Mouse (Mus musculus): Measurements from ENCODE around the gene 4931428F04Rik. TPM values are rescaled to one million over a fixed set of nuclear protein-coding genes. Genes with fewer than 3 reads are reported as not detected.

4931428F04Rik gene
- polyA plus RNA-seq, 1 experiment from 2014 or later: 50.8 TPM

DNA sequence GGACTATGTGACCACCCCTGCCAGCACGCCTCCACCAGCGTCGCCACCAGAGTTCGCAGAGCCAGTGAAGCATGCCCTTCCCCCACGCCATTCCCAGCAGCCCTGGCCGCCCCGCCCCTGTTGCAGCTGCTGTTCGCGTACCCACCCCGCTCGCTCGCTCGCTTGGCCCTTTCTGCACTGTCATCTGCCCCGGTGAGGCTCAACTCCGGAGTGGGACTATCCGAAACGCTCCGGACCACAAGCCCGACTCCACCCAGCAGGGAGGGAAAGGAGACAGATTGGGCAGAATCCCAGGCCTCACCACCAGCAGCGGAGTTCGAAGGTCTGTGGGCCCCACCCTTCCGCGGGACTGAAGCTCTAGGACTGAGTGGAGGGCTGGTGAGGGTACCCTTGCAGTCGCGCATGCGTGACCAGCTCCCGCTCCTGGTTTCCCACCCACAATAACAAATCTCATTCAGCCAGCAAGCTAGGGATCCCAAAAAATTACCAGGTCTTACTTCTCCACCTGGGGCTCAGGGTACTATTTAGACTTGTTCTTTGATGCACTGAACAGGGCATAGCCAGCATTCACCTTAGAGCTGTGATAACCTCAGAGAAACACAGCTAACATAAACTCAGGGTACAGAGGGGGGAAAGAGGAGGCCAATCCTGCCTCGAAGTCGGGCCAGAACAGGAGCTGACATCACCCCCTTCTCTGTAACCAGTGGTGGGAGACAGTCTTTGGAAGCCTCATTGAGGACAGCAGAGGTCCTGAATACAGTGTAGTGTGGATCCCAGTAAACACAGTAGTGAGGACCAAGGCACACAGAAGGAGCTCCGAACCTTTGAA, 13.2 kb downstream of the 4931428F04Rik start:
- Histone ChIP-seq H3K4me2 (ENCODE audit: low read depth) (peak overlapping the region; percentile 63), H3K4me1 (ENCODE audit: control insufficient read depth, insufficient read depth, low read length) (0 out of 2 replicates have a peak, but pooled peaks cover 2% of the 10 kb centered on the region), H3K9ac (ENCODE audit: low read length) (peak overlapping the region; percentile 53), H3K9me3 (ENCODE audit: control insufficient read depth, low read length) (no peaks in the 10 kb centered on the region), H3K4me3 (ENCODE audit: low read depth, low read length) (peak overlapping the region; percentile 36), H3K36me3 (ENCODE audit: control insufficient read depth, insufficient read depth, low read length) (no peaks in the 10 kb centered on the region), H3K27ac (ENCODE audit: low read depth, low read length) (no peak overlapping the region), H3K27me3 (ENCODE audit: control insufficient read depth, insufficient read depth, low read length) (peaks cover 90% of the 10 kb centered on the region)
- WGBS: 3% methylated on average over 30 of the region's 30 CpGs
- ATAC-seq (ENCODE audit: insufficient read depth, low FRiP score, low TSS enrichment) (peak; percentile 60), DNase-seq (ENCODE audit: low spot score) (peak; percentile 72)

DNA sequence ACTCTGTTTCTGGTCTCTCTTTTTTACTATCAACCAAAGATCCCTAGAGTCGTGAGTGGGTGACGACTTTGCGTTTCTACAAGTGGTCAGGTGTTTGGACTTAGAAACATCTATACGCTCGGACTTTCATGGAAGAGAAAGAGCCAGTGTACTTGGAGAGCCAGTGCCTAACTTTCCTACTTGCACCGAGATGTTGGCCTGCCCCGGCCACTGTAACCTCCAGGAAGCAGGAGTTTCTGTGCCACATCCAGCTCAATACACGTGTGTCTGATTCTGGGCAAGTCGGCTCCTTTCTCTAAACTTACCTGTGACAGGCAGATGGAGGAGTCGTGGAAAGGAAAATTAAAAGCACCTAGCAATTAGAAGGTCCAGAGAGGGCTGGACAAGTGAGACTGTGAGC, 13.8 kb downstream of the 4931428F04Rik start, which contains the start of gene Nol3:
TSS of gene Nol3 (plus strand) at position 301 of the 400 bp plus-strand sequence.
- peak within 1 kb of the TSS; percentile 63 for H3K4me2 ChIP-seq (ENCODE audit: low read depth)
- 6% methylated on average over 10 of the region's 10 CpGs for WGBS
- 0 out of 2 replicates have a peak, but pooled peaks cover 2% of the 10 kb centered on the region for H3K4me1 ChIP-seq (ENCODE audit: control insufficient read depth, insufficient read depth, low read length)
- no peaks in the 10 kb centered on the region for H3K36me3 ChIP-seq (ENCODE audit: control insufficient read depth, insufficient read depth, low read length)
- ATAC-seq (ENCODE audit: insufficient read depth, low FRiP score, low TSS enrichment) (no peak), DNase-seq (ENCODE audit: low spot score) (no peak)
- H3K27me3 ChIP-seq (ENCODE audit: control insufficient read depth, insufficient read depth, low read length): peaks cover 96% of the 10 kb centered on the region
- H3K9me3 ChIP-seq (ENCODE audit: control insufficient read depth, low read length): no peaks in the 10 kb centered on the region
- H3K9ac ChIP-seq (ENCODE audit: low read length): peak within 1 kb of the TSS; percentile 53
- peak within 1 kb of the TSS; percentile 36 for H3K4me3 ChIP-seq (ENCODE audit: low read depth, low read length)
- H3K27ac ChIP-seq (ENCODE audit: low read depth, low read length): no peak within 1 kb of the TSS

DNA sequence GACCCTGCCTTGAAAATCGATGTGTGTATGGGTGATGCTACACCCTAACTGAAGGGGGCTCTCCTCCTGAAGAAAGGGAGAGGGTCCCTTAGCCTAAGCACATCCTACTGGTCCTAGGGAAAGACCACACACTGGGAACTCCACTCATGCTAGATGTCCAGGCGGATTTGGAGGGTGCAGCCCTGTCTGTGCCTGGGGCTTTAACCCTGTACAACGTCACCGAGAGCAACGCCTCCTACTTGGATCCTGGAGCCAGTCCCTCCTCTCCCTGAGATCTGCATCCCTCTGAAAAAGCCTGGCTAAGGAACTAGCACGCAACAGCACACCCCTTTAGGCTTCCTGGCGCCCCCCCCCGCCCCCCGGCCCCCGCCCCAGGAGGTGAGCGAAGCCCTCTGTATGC, 14.3 kb downstream of the 4931428F04Rik start:
- 0 out of 2 replicates have a peak, but pooled peaks cover 2% of the 10 kb centered on the region for H3K4me1 ChIP-seq (ENCODE audit: control insufficient read depth, insufficient read depth, low read length)
- no peaks in the 10 kb centered on the region for H3K36me3 ChIP-seq (ENCODE audit: control insufficient read depth, insufficient read depth, low read length)
- peak overlapping the region; percentile 3; the same call in 1 of the 2 replicates for H3K4me2 ChIP-seq (ENCODE audit: low read depth)
- H3K9ac ChIP-seq (ENCODE audit: low read length): no peak overlapping the region
- no peak overlapping the region for H3K27ac ChIP-seq (ENCODE audit: low read depth, low read length)
- H3K27me3 ChIP-seq (ENCODE audit: control insufficient read depth, insufficient read depth, low read length): peaks cover 98% of the 10 kb centered on the region
- DNase-seq (ENCODE audit: low spot score): no peak
- no peak for ATAC-seq (ENCODE audit: insufficient read depth, low FRiP score, low TSS enrichment)
- H3K4me3 ChIP-seq (ENCODE audit: low read depth, low read length): no peak overlapping the region
- 6% methylated on average over 11 of the region's 11 CpGs for WGBS
- H3K9me3 ChIP-seq (ENCODE audit: control insufficient read depth, low read length): no peaks in the 10 kb centered on the region

DNA sequence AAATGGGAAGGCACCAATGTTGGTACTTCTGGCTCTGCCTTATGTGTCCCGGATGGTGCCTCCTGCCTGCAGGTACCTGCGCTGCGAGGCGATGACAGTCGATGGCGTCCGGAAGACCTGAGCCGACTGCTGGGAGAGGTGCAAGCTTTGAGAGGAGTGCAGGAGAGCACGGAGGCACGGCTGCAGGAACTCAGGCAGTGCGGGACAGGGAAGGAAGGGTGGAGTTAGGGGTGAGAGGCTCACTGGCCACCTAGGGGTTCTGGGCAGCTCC, 18.8 kb downstream of the 4931428F04Rik start:
- WGBS: 3% methylated on average over 11 of the region's 11 CpGs
- H3K4me1 ChIP-seq (ENCODE audit: control insufficient read depth, insufficient read depth, low read length): peaks cover 10% of the 10 kb centered on the region; the same call in 1 of the 2 replicates
- H3K9ac ChIP-seq (ENCODE audit: low read length): no peak overlapping the region

DNA sequence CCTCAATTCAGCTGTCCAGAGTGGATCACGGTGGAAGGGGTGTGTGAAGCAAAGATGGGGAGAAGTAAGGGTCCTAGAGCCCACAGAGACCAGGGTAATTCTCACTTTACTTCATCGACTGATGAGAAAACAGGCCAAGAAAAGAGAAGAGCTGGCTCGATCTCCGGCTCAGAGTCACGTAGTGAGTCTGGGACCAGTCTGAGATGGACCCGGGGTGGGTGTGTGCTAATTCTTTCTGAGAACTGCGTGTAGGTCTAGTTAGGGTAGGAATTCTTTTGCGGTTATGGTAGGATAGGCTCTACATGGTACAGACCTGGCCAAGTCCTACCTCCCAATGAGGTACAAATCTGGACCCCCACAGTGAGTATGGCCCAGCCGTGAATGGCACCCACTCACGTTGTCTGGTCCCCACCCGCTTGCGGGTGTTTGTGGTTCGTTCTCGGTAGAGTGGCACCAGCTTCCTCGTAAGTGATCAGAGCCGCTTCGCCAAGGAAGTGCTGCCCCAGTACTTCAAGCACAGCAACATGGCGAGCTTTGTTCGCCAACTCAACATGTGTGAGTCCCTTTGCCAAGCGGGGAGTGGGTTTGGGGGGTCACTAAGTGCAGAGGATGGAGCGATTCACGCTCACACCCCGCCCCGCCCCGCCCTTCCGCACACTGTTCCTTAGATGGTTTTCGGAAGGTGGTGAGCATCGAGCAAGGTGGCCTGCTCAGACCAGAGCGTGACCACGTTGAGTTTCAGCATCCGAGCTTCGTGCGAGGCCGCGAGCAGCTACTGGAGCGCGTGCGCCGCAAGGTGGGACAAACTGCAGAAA, 19.4 kb downstream of the 4931428F04Rik start:
- DNase-seq (ENCODE audit: low spot score) (no peak), ATAC-seq (ENCODE audit: insufficient read depth, low FRiP score, low TSS enrichment) (no peak)
- H3K9ac ChIP-seq (ENCODE audit: low read length): no peak overlapping the region; the same call in 1 of the 2 replicates
- peak overlapping the region; percentile 70; the same call in 1 of the 2 replicates for H3K4me2 ChIP-seq (ENCODE audit: low read depth)
- peak overlapping the region; percentile 41 for H3K4me3 ChIP-seq (ENCODE audit: low read depth, low read length)
- H3K36me3 ChIP-seq (ENCODE audit: control insufficient read depth, insufficient read depth, low read length): no peaks in the 10 kb centered on the region
- no peaks in the 10 kb centered on the region; the same call in 1 of the 2 replicates for H3K9me3 ChIP-seq (ENCODE audit: control insufficient read depth, low read length)
- peaks cover 10% of the 10 kb centered on the region; the same call in 1 of the 2 replicates for H3K4me1 ChIP-seq (ENCODE audit: control insufficient read depth, insufficient read depth, low read length)
- H3K27ac ChIP-seq (ENCODE audit: low read depth, low read length): no peak overlapping the region
- H3K27me3 ChIP-seq (ENCODE audit: control insufficient read depth, insufficient read depth, low read length): peaks cover 99% of the 10 kb centered on the region
- 1% methylated on average over 39 of the region's 39 CpGs for WGBS

More for the DNA sequence above, 18.8 kb downstream of the 4931428F04Rik start:
- Histone ChIP-seq H3K27me3 (ENCODE audit: control insufficient read depth, insufficient read depth, low read length) (peaks cover 99% of the 10 kb centered on the region), H3K9me3 (ENCODE audit: control insufficient read depth, low read length) (no peaks in the 10 kb centered on the region; the same call in 1 of the 2 replicates), H3K4me3 (ENCODE audit: low read depth, low read length) (no peak overlapping the region), H3K36me3 (ENCODE audit: control insufficient read depth, insufficient read depth, low read length) (no peaks in the 10 kb centered on the region), H3K4me2 (ENCODE audit: low read depth) (no peak overlapping the region), H3K27ac (ENCODE audit: low read depth, low read length) (no peak overlapping the region)
- DNase-seq (ENCODE audit: low spot score): no peak
- no peak for ATAC-seq (ENCODE audit: insufficient read depth, low FRiP score, low TSS enrichment)

DNA sequence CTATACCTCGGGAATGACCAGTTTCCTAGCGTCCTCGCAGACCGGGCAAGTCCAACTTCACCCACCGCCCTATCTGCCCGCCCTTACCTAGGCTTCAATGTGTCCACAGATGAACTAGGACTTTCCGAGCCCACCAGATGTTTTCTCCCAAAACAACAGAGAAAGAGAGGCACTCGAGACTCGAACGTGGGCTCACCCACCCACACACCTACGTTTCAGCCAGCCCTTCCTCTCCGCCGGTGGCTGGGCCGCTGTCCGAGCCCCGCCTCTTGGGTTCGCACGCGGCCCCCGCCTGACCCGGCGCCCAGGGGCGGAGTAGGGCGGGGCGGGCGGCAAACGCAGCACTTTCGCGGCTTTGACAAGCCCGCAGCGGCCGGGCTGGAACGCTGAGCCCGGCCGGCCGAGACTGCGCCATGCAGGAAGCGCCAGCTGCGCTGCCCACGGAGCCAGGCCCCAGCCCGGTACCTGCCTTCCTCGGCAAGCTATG, 20.2 kb downstream of the 4931428F04Rik start, which contains the start of gene Hsf4:
TSS of gene Hsf4 (plus strand) at position 341 of the 487 bp plus-strand sequence.
- WGBS: under 1% methylated on average over 42 of the region's 42 CpGs
- peak; percentile 41 for DNase-seq (ENCODE audit: low spot score)
- Histone ChIP-seq H3K4me3 (ENCODE audit: low read depth, low read length) (peak within 1 kb of the TSS; percentile 41), H3K9ac (ENCODE audit: low read length) (peak within 1 kb of the TSS; percentile 2; the same call in 1 of the 2 replicates), H3K4me2 (ENCODE audit: low read depth) (peak within 1 kb of the TSS; percentile 70), H3K36me3 (ENCODE audit: control insufficient read depth, insufficient read depth, low read length) (no peaks in the 10 kb centered on the region), H3K27me3 (ENCODE audit: control insufficient read depth, insufficient read depth, low read length) (peaks cover 98% of the 10 kb centered on the region), H3K9me3 (ENCODE audit: control insufficient read depth, low read length) (no peaks in the 10 kb centered on the region; the same call in 1 of the 2 replicates), H3K27ac (ENCODE audit: low read depth, low read length) (no peak within 1 kb of the TSS), H3K4me1 (ENCODE audit: control insufficient read depth, insufficient read depth, low read length) (peaks cover 10% of the 10 kb centered on the region; the same call in 1 of the 2 replicates)
- ATAC-seq (ENCODE audit: insufficient read depth, low FRiP score, low TSS enrichment): no peak; the same call in 1 of the 2 replicates

DNA sequence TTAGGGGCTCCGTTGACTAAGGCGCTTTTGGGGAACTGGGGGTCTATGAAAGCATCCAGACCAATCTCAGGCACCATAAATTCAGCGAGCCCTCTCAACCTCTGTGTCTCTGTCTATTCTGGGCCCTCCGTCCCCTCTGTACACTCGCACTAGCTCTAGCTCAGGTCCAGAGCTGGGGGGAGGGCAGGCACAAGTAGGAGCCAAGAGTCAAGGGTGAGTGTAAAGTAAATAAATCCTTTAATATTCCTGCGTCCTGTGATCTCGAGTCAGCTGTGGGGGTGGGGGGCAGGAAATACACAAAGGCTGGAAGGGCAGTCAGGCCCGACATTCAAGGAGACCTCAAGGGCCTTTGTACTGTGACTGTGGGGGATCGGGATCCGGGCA, 20.6 kb downstream of the 4931428F04Rik start:
- Histone ChIP-seq H3K4me1 (ENCODE audit: control insufficient read depth, insufficient read depth, low read length) (peaks cover 10% of the 10 kb centered on the region; the same call in 1 of the 2 replicates), H3K4me3 (ENCODE audit: low read depth, low read length) (peak overlapping the region; percentile 41), H3K36me3 (ENCODE audit: control insufficient read depth, insufficient read depth, low read length) (no peaks in the 10 kb centered on the region), H3K9ac (ENCODE audit: low read length) (no peak overlapping the region), H3K4me2 (ENCODE audit: low read depth) (peak overlapping the region; percentile 70), H3K9me3 (ENCODE audit: control insufficient read depth, low read length) (no peaks in the 10 kb centered on the region; the same call in 1 of the 2 replicates), H3K27ac (ENCODE audit: low read depth, low read length) (no peak overlapping the region), H3K27me3 (ENCODE audit: control insufficient read depth, insufficient read depth, low read length) (peaks cover 98% of the 10 kb centered on the region)
- no peak for DNase-seq (ENCODE audit: low spot score)
- WGBS: under 1% methylated on average over 10 of the region's 10 CpGs
- 0 out of 2 replicates have a peak, but pooled peaks have one; percentile 1 for ATAC-seq (ENCODE audit: insufficient read depth, low FRiP score, low TSS enrichment)

DNA sequence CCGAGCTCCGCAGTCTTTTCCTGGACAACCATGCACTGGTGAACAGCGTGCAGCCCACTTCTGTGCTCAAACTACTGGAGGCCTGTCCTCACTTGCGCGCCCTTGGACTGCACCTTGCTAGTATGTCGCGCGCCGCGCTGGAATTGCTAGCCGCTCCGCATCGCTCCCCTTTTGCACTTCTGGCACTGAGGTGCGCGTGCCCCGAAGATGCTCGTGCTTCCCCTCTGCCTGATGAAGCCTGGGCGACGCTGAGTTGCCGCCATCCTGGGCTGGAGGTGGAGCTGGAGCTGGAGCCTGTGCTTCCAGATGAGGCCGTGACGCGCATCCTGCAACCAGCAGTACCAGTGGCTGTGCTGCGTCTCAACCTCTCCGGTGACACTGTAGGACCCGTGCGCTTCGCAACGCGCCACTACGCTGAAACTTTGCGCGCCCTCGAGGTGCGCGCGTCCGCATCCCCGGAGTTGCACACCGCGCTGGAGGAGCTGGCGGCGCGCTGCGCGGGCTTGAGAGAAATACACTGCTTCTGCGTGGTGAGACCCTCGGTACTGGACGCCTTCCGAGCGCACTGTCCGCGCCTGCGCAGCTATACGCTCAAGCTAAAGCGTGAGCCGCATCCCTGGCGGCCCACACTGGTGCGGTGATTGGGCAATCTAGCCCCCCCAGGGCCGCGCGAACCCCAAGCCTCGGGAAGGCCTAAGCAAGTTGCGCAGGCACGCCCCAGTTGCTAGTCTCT, 21.2 kb downstream of the 4931428F04Rik start:
- H3K36me3 ChIP-seq (ENCODE audit: control insufficient read depth, insufficient read depth, low read length): no peaks in the 10 kb centered on the region
- no peak overlapping the region for H3K9ac ChIP-seq (ENCODE audit: low read length)
- H3K27me3 ChIP-seq (ENCODE audit: control insufficient read depth, insufficient read depth, low read length): peaks cover 96% of the 10 kb centered on the region
- H3K4me1 ChIP-seq (ENCODE audit: control insufficient read depth, insufficient read depth, low read length): peaks cover 10% of the 10 kb centered on the region; the same call in 1 of the 2 replicates
- ATAC-seq (ENCODE audit: insufficient read depth, low FRiP score, low TSS enrichment): peak; percentile 64
- H3K27ac ChIP-seq (ENCODE audit: low read depth, low read length): no peak overlapping the region
- H3K4me2 ChIP-seq (ENCODE audit: low read depth): peak overlapping the region; percentile 70
- under 1% methylated on average over 63 of the region's 65 CpGs for WGBS
- H3K4me3 ChIP-seq (ENCODE audit: low read depth, low read length): peak overlapping the region; percentile 41
- no peaks in the 10 kb centered on the region; the same call in 1 of the 2 replicates for H3K9me3 ChIP-seq (ENCODE audit: control insufficient read depth, low read length)
- peak; percentile 86 for DNase-seq (ENCODE audit: low spot score)
